In genomic region chr5:16869309-16869915, GRCm38 (mm10) we compare ENCODE assay signal across 8 mouse cellular contexts.
DNase-seq lines count a peak whose midpoint lies in the region; ATAC-seq and TF ChIP-seq lines count a peak whose summit lies in the region.

No protein-coding gene starts in this region.

- no peaks in the 10 kb centered on the region for H3K27me3 ChIP-seq in forebrain, embryonic 15.5 days
- H3K27me3 ChIP-seq in kidney, embryonic 16.5 days (ENCODE audit: insufficient read depth, low read length), result no peaks in the 10 kb centered on the region
- no peaks in the 10 kb centered on the region for H3K27me3 ChIP-seq in liver, adult 2 months (ENCODE audit: control insufficient read depth, insufficient read depth, low read length)
- no peaks in the 10 kb centered on the region for H3K27me3 ChIP-seq in neural tube, embryonic 14.5 days (ENCODE audit: control insufficient read depth, insufficient read depth, low read length)

- H3K9me3 ChIP-seq in forebrain, embryonic 15.5 days, result no peaks in the 10 kb centered on the region
- no peaks in the 10 kb centered on the region for H3K9me3 ChIP-seq in kidney, embryonic 16.5 days (ENCODE audit: low read length)
- H3K9me3 ChIP-seq in neural tube, embryonic 14.5 days (ENCODE audit: control insufficient read depth, low read length), result no peaks in the 10 kb centered on the region

- TF ChIP-seq CTCF in liver, adult 2 months (IDR thresholded peaks at IDR 0.05; ENCODE audit: low read depth, low read length), result peak; percentile 18; the same call in 1 of the 2 replicates

- H3K79me2 ChIP-seq in liver, adult 2 months (ENCODE audit: control insufficient read depth, insufficient read depth, low read length), result no peaks in the 10 kb centered on the region

- no peaks in the 10 kb centered on the region for H3K4me1 ChIP-seq in forebrain, embryonic 15.5 days
- no peaks in the 10 kb centered on the region for H3K4me1 ChIP-seq in kidney, embryonic 16.5 days (ENCODE audit: insufficient read depth, low read length)
- no peaks in the 10 kb centered on the region for H3K4me1 ChIP-seq in liver, adult 2 months (ENCODE audit: control insufficient read depth, insufficient read depth, low read length)
- no peaks in the 10 kb centered on the region for H3K4me1 ChIP-seq in neural tube, embryonic 14.5 days (ENCODE audit: control insufficient read depth, insufficient read depth, low read length)

- H3K27ac ChIP-seq in forebrain, embryonic 15.5 days (replicated peaks), result no peak overlapping the region
- no peak overlapping the region for H3K27ac ChIP-seq in kidney, embryonic 16.5 days (ENCODE audit: low read length)
- no peak overlapping the region for H3K27ac ChIP-seq in liver, adult 2 months (replicated peaks; ENCODE audit: insufficient read depth, low read depth, low read length)
- no peak overlapping the region for H3K27ac ChIP-seq in neural tube, embryonic 14.5 days (ENCODE audit: low read depth, low read length)

- no peaks in the 10 kb centered on the region for H3K36me3 ChIP-seq in forebrain, embryonic 15.5 days
- H3K36me3 ChIP-seq in kidney, embryonic 16.5 days (ENCODE audit: insufficient read depth, low read length), result no peaks in the 10 kb centered on the region
- no peaks in the 10 kb centered on the region for H3K36me3 ChIP-seq in liver, adult 2 months (ENCODE audit: control insufficient read depth, insufficient read depth, low read length)
- no peaks in the 10 kb centered on the region for H3K36me3 ChIP-seq in neural tube, embryonic 14.5 days (ENCODE audit: control insufficient read depth, insufficient read depth, low read length)

- 46% methylated on average over 2 of the region's 2 CpGs for WGBS in forebrain, embryonic 15.5 days
- WGBS in kidney, embryonic 16.5 days, result 55% methylated on average over 2 of the region's 2 CpGs
- 48% methylated on average over 2 of the region's 2 CpGs for WGBS in liver, adult 2 months
- WGBS in neural tube, embryonic 14.5 days, result 68% methylated on average over 2 of the region's 2 CpGs

- peak; percentile 52 for DNase-seq in urinary bladder, postnatal 14 days (ENCODE audit: low spot score)
- DNase-seq in urinary bladder, adult 2 months (ENCODE audit: low spot score), result no peak
- DNase-seq in brain, embryonic 18.5 days (ENCODE audit: low read depth, low spot score), result peak; percentile 28
- DNase-seq in liver, adult 2 months (ENCODE audit: extremely low read depth, low read depth, low spot score), result peak; percentile 5
- no peak for DNase-seq in natural killer cell, adult 2 months (ENCODE audit: low spot score in 2 of 2)

- H3K4me3 ChIP-seq in forebrain, embryonic 15.5 days, result no peak overlapping the region
- no peak overlapping the region for H3K4me3 ChIP-seq in kidney, embryonic 16.5 days (ENCODE audit: low read length)
- no peak overlapping the region for H3K4me3 ChIP-seq in liver, adult 2 months (ENCODE audit: insufficient read depth, low read depth, low read length)
- no peak overlapping the region for H3K4me3 ChIP-seq in neural tube, embryonic 14.5 days (ENCODE audit: low read depth, low read length)

- no peak overlapping the region for H3K9ac ChIP-seq in forebrain, embryonic 15.5 days (replicated peaks)
- no peak overlapping the region for H3K9ac ChIP-seq in kidney, embryonic 16.5 days (replicated peaks; ENCODE audit: low read length)
- no peak overlapping the region for H3K9ac ChIP-seq in liver, adult 2 months (ENCODE audit: low read depth, low read length)
- no peak overlapping the region for H3K9ac ChIP-seq in neural tube, embryonic 14.5 days (replicated peaks; ENCODE audit: low read depth, low read length)

- H3K4me2 ChIP-seq in forebrain, embryonic 15.5 days (replicated peaks), result no peak overlapping the region
- no peak overlapping the region for H3K4me2 ChIP-seq in kidney, embryonic 16.5 days (replicated peaks; ENCODE audit: low read depth, low read length)
- no peak overlapping the region for H3K4me2 ChIP-seq in neural tube, embryonic 14.5 days (ENCODE audit: low read depth, low read length)

- TF ChIP-seq POLR2A in liver, adult 2 months (IDR thresholded peaks at IDR 0.05; ENCODE audit: extremely low read depth, insufficient read depth, low read length), result no peak

- ATAC-seq in forebrain, embryonic 15.5 days (replicated peaks), result peak; percentile 93
- ATAC-seq in kidney, embryonic 16.5 days (ENCODE audit: low FRiP score, low TSS enrichment), result peak; percentile 65; the same call in 1 of the 2 replicates
- peak; percentile 85 for ATAC-seq in neural tube, embryonic 14.5 days (ENCODE audit: low read depth)

Comparison
In these comparisons a context has a peak if more than half of its experiments do, and no peak if none do; other contexts are left out.
1. DNase-seq: peak in urinary bladder, postnatal 14 days (single experiment), brain, embryonic 18.5 days (single experiment) and liver, adult 2 months (single experiment); none in urinary bladder, adult 2 months (single experiment) and natural killer cell, adult 2 months (0 of 2).
2. Peak in every context shown above with its lines, with median percentiles within 50 percentile points of each other: ATAC-seq.